Mouse (Mus musculus) kidney, adult 2 months (tissue): Measurements from ENCODE around the gene Arx.

Experiments
- CTCF ChIP-seq: fragments of 200-500 bp; conservative IDR thresholded peaks from 2 replicates; pipeline ENCODE4 v1.5.1; 2011; ENCODE audit warnings: low read depth, mild to moderate bottlenecking, control low read depth, low read length, moderate library complexity, mixed read lengths; ENCODE audit not compliant: insufficient read depth, insufficient read length
- POLR2A ChIP-seq: fragments of 200-500 bp; IDR thresholded peaks from one replicate; pipeline ENCODE4 v1.6.1; 2011; ENCODE audit warnings: low read depth, low read length, control low read depth

GRCm38 (mm10) chrX:93317577-93317976 lies 31.3 kb downstream of the Arx start:
- TF ChIP-seq POLR2A (no peak), CTCF (no peak)
